Mouse (Mus musculus) heart, adult 8-10 months (tissue): ENCODE measurements at regions not wholly inside any gene's neighbourhood (a gene's known extent, or its start where the extent isn't known, plus 50 kb on each side); places are given as distances from the start of the nearest gene placed in this dataset.

Experiments
- DNase-seq: peaks from one replicate; pipeline ENCODE4 v3.0.0; 2022; ENCODE audit warnings: low spot score

GRCm38 (mm10) chr9:13978842-13979241, 151.3 kb downstream of the Fam76b start:
- DNase-seq: no peak

GRCm38 (mm10) chr9:13987486-13987885, 160.0 kb downstream of the Fam76b start:
- DNase-seq: no peak

GRCm38 (mm10) chr9:13988901-13989300, 161.4 kb downstream of the Fam76b start:
- no peak for DNase-seq

GRCm38 (mm10) chr9:13990960-13991359, 163.4 kb downstream of the Fam76b start:
- no peak for DNase-seq

- DNase-seq: no peak
Measured at GRCm38 (mm10) chr9:13992728-13993127, 165.2 kb downstream of the Fam76b start.

- no peak for DNase-seq
Measured at GRCm38 (mm10) chr9:13999358-13999757, 171.8 kb downstream of the Fam76b start.

GRCm38 (mm10) chr9:14001517-14001916, 174.0 kb downstream of the Fam76b start:
- no peak for DNase-seq

- DNase-seq: no peak
Measured at GRCm38 (mm10) chr9:14002236-14002635, 174.7 kb downstream of the Fam76b start.

GRCm38 (mm10) chr9:14003163-14003562, 175.6 kb downstream of the Fam76b start:
- DNase-seq: no peak

GRCm38 (mm10) chr9:14006233-14006984, 178.9 kb downstream of the Fam76b start:
- DNase-seq: no peak

- no peak for DNase-seq
Measured at GRCm38 (mm10) chr9:14009451-14009850, 181.9 kb downstream of the Fam76b start.

- no peak for DNase-seq
Measured at GRCm38 (mm10) chr9:14010261-14010949, 182.9 kb downstream of the Fam76b start.

GRCm38 (mm10) chr9:14024216-14024615, 196.7 kb downstream of the Fam76b start:
- DNase-seq: no peak

GRCm38 (mm10) chr9:14024701-14025100, 197.2 kb downstream of the Fam76b start:
- DNase-seq: no peak

- DNase-seq: peak; percentile 31
Measured at GRCm38 (mm10) chr9:14028056-14028455, 200.5 kb downstream of the Fam76b start.

- no peak for DNase-seq
Measured at GRCm38 (mm10) chr9:14031358-14032047, 204.0 kb downstream of the Fam76b start.

- DNase-seq: no peak
Measured at GRCm38 (mm10) chr9:14032048-14032362, 204.5 kb downstream of the Fam76b start.

GRCm38 (mm10) chr9:14035526-14035925, 208.0 kb downstream of the Fam76b start:
- no peak for DNase-seq

- no peak for DNase-seq
Measured at GRCm38 (mm10) chr9:14041900-14042435, 214.5 kb downstream of the Fam76b start.

- DNase-seq: no peak
Measured at GRCm38 (mm10) chr9:14048224-14048623, 220.7 kb downstream of the Fam76b start.

- no peak for DNase-seq
Measured at GRCm38 (mm10) chr9:14053704-14054103, 221.2 kb upstream of the Sesn3 start.

- DNase-seq: no peak
Measured at GRCm38 (mm10) chr9:14056410-14057172, 218.3 kb upstream of the Sesn3 start.
